Mouse (Mus musculus): ENCODE data around the gene Prickle2.

DNA sequence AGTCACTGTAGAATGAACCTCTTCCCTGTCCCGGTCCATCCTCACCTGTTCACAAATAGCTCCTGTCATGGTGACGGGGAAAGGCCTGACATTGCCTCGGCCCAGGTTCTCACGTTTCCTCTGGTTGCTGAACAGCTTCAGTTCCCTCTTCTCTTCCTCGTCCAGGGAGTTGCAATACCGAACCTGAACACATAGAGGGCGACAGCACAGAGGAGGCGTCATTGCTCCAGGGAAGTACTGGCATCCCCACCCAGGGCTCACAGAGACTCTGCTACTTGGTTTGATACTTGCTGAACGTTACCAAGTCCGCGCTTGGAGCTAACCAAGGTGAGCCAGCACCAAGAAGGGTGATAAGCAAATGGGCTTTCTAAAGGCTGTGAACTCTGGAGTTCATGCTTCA is 283.7 kb downstream of the Prickle2 start:
- TF ChIP-seq CTCF (IDR thresholded peaks at IDR 0.05; ENCODE audit: control insufficient read depth, insufficient read depth, insufficient replicate concordance, low read depth, low read length) (peak; percentile 64; the same call in 1 of the 2 replicates), POLR2A (IDR thresholded peaks at IDR 0.05; ENCODE audit: control insufficient read depth, low read depth, low read length) (no peak)

Measured in testis, adult 2 months (tissue).